Mouse (Mus musculus) kidney, adult 2 months (tissue): ENCODE measurements around the gene Zmpste24. TPM values are rescaled to one million over a fixed set of nuclear protein-coding genes. Genes with fewer than 3 reads are reported as not detected.

ENCODE experiments used
- DNase-seq: peaks from one replicate; pipeline ENCODE4 v3.0.0; 2021
- H3K27ac ChIP-seq: fragments of 200-500 bp; 2 replicates; pipeline ENCODE4 v1.5.1; 2012; ENCODE audit warnings: low read depth, low read length, control low read depth, inconsistent platforms; ENCODE audit not compliant: insufficient read depth
- H3K27me3 ChIP-seq: fragments of 200-500 bp; replicated peaks from 2 replicates; pipeline ENCODE4 v1.6.1; 2012; ENCODE audit warnings: mild to moderate bottlenecking, moderate library complexity, low read length, inconsistent platforms; ENCODE audit not compliant: control insufficient read depth, insufficient read depth
- H3K36me3 ChIP-seq: fragments of 200-500 bp; 2 replicates; pipeline ENCODE4 v1.6.1; 2012; ENCODE audit warnings: mild to moderate bottlenecking, moderate library complexity, low read length, inconsistent platforms; ENCODE audit not compliant: control insufficient read depth, insufficient read depth
- H3K4me1 ChIP-seq: fragments of 200-500 bp; 2 replicates; pipeline ENCODE4 v1.6.1; 2011; ENCODE audit warnings: low read length; ENCODE audit not compliant: control insufficient read depth, insufficient read depth
- H3K4me3 ChIP-seq: fragments of 200-500 bp; 2 replicates; pipeline ENCODE4 v1.5.1; 2011; ENCODE audit warnings: mild to moderate bottlenecking, low read depth, low read length, control low read depth; ENCODE audit not compliant: insufficient read depth
- CTCF ChIP-seq: fragments of 200-500 bp; conservative IDR thresholded peaks from 2 replicates; pipeline ENCODE4 v1.5.1; 2011; ENCODE audit warnings: low read depth, mild to moderate bottlenecking, control low read depth, low read length, moderate library complexity, mixed read lengths; ENCODE audit not compliant: insufficient read depth, insufficient read length
- POLR2A ChIP-seq: fragments of 200-500 bp; IDR thresholded peaks from one replicate; pipeline ENCODE4 v1.6.1; 2011; ENCODE audit warnings: low read depth, low read length, control low read depth
- WGBS: fragments of 180-500 bp; shearing (Covaris S2); methylation state at CpG from one replicate; pipeline ENCODE4 v1.1.7; 2018; 5-methylcytosine and 5-hydroxymethylcytosine counted together
- polyA plus RNA-seq: library from polyadenylated mRNA; depleted of rRNA; stranded (reverse); fragments of >200 nt; gene quantifications from 2 replicates; pipeline ENCODE4 v1.2.3, GENCODE M21; 2012; rRNA removed

The Zmpste24 gene
- polyA plus RNA-seq, 1 experiment: 45.7 TPM

DNA sequence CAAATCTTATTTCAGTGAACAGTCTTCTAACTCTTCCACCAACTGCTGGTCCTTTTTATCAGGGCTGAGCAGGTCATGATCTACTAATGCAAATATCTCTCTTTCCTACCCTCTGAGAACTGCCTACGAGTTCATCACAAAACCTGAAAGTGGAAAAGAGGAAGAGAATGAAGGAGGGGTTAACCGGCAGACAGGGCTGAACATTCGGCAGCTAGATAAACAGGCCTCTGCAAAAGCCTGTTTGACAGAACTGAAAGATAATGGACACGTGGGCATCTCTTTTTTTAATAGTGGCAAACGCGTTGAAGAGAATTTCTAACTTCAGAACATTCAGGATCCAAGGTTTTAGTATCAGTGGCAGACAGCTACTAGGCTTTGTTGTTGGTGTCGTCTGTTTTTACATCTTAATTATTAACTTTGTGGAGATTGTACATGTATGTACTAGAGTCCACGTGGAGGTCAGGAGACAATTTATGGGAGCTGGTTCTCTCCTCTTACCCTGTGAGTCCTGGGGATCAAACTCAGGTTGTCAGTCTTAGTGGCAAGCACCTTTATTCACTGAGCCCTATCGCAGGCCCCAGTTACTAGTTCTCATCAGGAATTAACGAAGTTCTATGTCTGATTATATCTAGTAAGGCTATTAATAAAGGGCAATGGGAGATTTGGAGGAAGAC lies 83.3 kb downstream of the Zmpste24 start:
- Histone ChIP-seq H3K36me3 (no peaks in the 10 kb centered on the region), H3K27ac (no peak overlapping the region), H3K4me1 (peaks cover 6% of the 10 kb centered on the region; the same call in 1 of the 2 replicates), H3K4me3 (no peak overlapping the region), H3K27me3 (no peaks in the 10 kb centered on the region)
- DNase-seq: no peak
- TF ChIP-seq POLR2A (no peak), CTCF (no peak)
- 49% methylated on average over 10 of the region's 10 CpGs for WGBS

DNA sequence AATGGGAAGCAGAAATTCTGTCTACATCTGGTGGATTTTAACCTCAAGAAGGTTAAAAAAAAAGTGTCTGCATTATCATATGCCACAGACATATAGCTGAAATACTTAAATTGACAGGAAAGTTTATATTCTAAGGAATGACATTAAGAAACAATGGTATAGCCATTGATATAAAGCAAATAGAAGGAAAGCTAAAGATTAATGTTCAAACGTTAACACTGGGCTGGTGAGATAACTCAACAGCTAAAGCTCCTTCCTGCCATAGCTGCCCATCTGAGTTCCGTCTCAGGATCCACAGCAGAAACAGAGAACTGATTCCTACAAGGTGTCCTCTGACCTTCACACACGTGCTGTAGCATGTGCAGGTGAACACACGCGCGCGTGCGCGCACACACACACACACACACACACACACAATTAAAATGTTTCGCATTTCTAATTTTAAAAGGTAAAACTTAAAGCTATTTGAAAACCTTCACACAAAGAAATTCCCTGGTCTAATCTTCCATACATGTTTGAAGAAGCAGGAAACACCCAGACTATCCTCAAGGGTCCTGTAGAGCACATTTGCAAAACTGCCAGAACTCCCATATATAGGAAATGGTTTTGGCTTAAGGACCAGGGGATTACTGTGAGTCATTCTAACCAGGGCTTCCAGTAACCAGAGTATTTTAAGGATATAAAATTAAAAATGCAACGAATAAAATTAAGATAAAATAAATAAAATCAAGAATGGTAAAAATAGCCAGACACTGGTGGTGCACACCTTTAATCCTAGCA lies 87.1 kb downstream of the Zmpste24 start:
- Histone ChIP-seq H3K27me3 (no peaks in the 10 kb centered on the region), H3K4me3 (no peak overlapping the region), H3K36me3 (no peaks in the 10 kb centered on the region), H3K4me1 (peaks cover 16% of the 10 kb centered on the region; the same call in 1 of the 2 replicates), H3K27ac (no peak overlapping the region)
- no peak for DNase-seq
- TF ChIP-seq POLR2A: no peak
- no peak for TF ChIP-seq CTCF
- 81% methylated on average over 11 of the region's 11 CpGs for WGBS

Other genes starting within 250 kb of the Zmpste24 start
- 0.27 and 0.39 TPM in 2 replicates for gene Rims3, start 243.4 kb downstream of the Zmpste24 start, polyA plus RNA-seq
- gene Exo5, start 173.2 kb downstream of the Zmpste24 start, polyA plus RNA-seq: 3.4 and 4.1 TPM in 2 replicates
- gene Zfp69, start 146.5 kb downstream of the Zmpste24 start, polyA plus RNA-seq: 1.3 and 1.4 TPM in 2 replicates
- 20.5 and 27.3 TPM in 2 replicates for gene Smap2, start 81.0 kb downstream of the Zmpste24 start, polyA plus RNA-seq
- not detected in 2 replicates for gene Col9a2, start 58.9 kb downstream of the Zmpste24 start, polyA plus RNA-seq
- 0.14 TPM in 1 of 2 replicates, not detected in the other for gene Tmco2, start 11.0 kb upstream of the Zmpste24 start, polyA plus RNA-seq
- gene Rlf, start 116.8 kb upstream of the Zmpste24 start, polyA plus RNA-seq: 2.3 and 2.7 TPM in 2 replicates
- not detected in 2 replicates for gene Gm12888, start 226.7 kb upstream of the Zmpste24 start, polyA plus RNA-seq